Mouse (Mus musculus) adrenal gland, postnatal 14 days (tissue): ENCODE data around the gene Kcnc4. TPM values are rescaled to one million over a fixed set of nuclear protein-coding genes. Genes with fewer than 3 reads are reported as not detected.
A peak's percentile ranks its signal among the peaks of the same experiment; 100 is the strongest.

Experiments used
- DNase-seq: peaks from one replicate; pipeline ENCODE4 v3.0.0; 2021; ENCODE audit warnings: mixed read lengths
- long read RNA-seq, 2 experiments: library from polyadenylated mRNA; stranded (forward); transcript quantifications; one replicate each; pipeline ENCODE4 v2.0.0; 2021
- total RNA-seq: library from RNA; stranded (reverse); gene quantifications from 2 replicates; pipeline ENCODE4 v1.2.3, GENCODE M21; 2021

The Kcnc4 gene
- 7.4 and 8.1 TPM in 2 replicates for total RNA-seq
- long read RNA-seq, experiment 1, partial matches to known transcripts: 1 of 6 reads
- long read RNA-seq, experiment 1, other reads (novel, unspliced or antisense): 5 of 6 reads
- long read RNA-seq, experiment 2, partial matches to known transcripts: 1 of 8 reads
- long read RNA-seq, experiment 2, other reads (novel, unspliced or antisense): 6 of 8 reads

DNA sequence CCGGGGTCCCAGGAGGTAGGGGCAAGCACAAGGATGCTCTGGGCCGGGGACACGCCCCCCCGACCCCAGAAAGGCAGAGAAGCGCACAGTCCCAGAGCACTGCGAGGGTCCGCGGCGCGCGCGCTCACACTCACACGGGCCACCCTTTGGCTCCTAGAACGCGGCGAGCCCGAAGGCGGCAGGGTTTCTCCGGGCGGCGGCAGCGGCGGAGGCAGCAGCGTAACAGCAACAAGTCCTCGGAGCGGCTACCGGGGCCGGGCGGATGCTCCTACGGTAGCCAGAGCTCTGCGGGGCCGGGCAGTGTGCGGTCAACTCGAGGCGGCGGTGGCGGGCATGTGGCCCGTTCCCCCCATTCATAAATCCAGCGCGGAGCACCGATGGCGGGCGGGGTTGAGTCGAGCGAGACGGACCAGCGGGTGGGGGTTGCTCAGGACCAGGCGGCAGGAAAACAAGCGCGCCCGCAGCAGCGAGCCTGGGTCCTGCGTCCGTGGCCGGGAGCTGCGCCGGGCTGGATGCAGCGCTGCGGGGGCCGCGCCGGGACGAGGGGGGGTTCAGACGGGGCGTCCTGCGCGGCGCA, at the start of gene Kcnc4:
TSS of gene Kcnc4 (minus strand) at position 357 of the 577 bp plus-strand sequence.
- DNase-seq: no peak

DNA sequence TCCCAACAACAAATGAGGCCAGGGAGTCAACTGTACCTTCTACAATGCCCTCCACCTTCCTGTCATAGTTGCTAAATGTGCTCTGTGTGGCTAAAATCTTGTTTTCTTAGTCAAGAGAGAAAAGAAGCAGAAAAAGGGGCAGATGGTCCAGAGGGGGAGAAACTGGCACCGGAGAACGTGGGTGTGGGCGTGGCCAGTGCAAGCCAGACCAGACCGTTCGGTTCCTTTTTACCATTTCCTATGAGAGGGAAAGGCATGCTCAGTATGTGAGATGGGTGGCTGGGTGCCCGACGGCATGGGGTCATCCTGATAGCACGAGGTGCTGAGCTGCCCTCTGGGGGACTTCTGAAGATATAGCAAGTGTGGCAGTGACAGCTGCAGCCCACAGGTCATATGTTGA, 49.3 kb upstream of the Kcnc4 start:
- DNase-seq: no peak

- DNase-seq: no peak
Observed at GRCm38 (mm10) chr3:107507966-107508365, 48.6 kb upstream of the Kcnc4 start.

DNA sequence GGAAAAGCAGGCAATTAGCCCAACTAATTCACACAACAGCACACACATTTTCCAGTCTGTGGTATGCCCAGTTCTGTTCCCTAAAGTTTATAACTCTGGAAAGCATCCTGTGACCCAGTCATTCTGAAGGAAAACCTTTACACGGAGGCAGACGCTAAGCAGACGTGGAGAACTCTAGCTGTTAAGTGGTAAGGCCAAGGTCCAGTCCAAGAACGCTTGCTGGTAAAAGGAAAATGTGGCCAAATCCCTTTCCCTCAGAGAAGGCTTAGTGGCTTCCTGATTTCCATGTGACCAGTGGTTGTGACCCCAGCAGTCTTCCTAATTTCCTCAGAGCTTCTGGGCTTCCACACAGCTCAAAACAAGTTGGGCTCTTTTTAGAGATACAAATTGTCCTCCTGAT, 47.2 kb upstream of the Kcnc4 start:
- DNase-seq: no peak

DNA sequence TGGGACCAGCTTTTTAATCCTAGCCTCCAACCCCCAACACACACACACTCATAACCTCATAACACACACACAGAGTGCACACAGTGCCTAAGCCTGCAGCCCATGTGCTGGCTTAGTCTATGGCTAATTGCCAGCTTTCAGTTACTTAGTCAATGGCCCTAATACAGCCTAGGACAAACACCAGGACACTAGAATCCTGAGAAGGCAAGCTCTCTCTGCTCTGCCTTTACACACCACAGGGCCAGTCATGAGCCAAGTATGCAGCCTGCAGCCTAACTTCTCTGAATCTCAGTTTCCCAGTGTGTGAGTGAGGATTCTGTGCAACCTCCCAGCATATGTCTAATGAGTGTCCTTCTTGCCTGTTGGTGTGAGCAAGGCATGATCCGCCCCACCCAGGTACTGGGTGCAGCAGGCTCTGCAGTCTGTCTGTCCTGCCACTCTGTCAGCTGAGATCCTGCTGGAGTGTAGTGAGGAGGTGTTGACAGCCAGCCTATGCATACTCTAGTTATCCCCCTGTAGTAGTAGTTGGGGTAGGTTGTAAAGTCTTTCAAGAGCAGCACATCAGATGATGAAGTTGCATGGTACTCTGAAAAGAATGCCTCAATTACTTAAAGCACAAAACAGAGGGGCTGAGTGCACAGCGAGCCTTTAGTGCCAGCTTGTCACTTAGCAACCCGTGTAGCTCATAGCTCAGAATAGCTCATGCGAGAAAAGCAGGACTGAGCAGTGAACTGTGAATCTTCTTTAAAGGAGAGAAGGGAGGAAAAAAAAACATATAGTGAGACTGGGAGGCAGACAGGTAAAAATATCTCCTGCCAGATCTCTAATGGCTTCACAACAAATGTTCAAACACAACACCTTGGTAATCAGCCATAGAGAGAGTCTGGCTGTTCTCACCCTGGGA, 46.4 kb upstream of the Kcnc4 start:
- DNase-seq: no peak

DNA sequence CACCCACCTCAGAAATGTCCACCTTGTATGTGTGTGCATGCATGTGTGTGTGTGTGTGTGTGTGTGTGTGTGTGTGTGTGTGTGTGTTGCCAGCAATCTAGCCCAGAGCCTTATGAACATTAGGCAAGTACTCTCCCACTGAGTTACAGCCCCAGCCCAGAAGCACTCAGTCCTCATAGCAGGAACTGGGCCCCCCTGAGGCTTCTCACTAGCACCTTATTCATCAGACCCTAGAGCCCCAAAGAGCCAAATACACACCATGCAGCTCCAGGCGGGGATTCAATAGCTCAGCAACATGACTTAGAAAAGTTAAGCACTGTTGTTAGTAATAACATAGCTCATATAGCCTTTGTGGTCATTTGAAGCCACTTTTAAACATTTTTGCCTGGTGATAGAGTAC, 45.2 kb upstream of the Kcnc4 start:
- DNase-seq: no peak

DNA sequence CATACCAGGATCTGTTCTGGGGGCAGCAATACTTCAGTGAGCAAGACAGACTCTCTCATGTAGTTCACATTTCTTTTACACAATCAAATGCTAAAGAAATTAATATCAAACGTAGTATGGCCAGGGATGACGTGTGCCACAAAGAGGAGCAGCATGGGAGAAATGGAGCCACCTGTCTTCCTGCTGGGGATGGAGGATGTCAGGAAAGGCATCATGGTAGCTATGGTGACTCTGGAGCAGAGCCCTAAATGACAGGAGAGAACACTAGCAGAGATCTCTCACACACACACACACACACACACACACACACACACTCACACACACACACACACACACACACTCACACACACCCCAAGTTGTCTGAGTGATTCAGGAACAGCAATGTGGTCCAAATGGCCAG, 44.4 kb upstream of the Kcnc4 start:
- DNase-seq: no peak

DNA sequence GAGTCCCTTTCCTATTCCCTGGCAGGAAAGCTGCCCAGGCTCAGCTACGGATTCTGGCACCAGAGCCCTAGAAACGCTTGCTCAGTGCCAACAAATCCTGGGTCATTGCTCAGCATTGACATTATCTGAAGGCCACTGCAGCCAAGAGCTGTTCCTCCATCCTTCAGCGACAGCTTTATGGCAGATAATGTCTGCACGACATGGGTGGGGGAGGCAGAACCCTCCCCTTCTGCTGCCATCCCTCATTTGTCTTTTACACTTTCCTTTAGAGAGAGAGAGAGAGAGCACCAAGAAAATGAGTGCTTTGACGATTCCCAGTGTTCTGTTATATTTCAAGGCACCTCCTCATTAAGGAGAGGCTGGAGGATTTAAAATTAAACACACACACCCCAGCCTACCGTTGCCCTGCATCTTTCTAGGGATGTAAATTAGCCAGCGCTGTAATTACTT, 42.4 kb upstream of the Kcnc4 start:
- DNase-seq: peak; percentile 52

- no peak for DNase-seq
Observed at GRCm38 (mm10) chr3:107500301-107500700, 40.9 kb upstream of the Kcnc4 start.

- DNase-seq: no peak
Observed at GRCm38 (mm10) chr3:107496086-107496850, 36.9 kb upstream of the Kcnc4 start.

GRCm38 (mm10) chr3:107495524-107495923, 36.2 kb upstream of the Kcnc4 start:
- no peak for DNase-seq

GRCm38 (mm10) chr3:107491459-107491858, 32.1 kb upstream of the Kcnc4 start:
- DNase-seq: no peak

DNA sequence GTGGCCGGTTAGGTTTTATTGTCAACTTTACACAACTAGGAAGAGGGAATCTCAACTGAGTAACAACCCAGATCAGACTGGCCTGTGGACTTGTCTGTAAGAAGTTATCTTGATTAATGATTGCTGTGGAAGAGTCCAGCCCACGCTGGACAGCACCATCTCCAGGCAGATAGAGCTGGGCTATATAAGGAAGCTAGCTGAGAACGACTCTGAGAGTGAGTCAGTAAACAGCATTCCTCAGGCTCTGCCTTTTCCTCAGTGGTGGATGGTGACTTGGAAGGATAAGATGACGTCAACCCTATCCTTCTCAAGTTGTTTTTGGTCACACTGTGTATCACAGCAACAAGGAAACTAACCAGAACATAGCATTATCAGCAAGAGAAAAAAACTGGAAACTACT, 29.3 kb upstream of the Kcnc4 start:
- no peak for DNase-seq

DNA sequence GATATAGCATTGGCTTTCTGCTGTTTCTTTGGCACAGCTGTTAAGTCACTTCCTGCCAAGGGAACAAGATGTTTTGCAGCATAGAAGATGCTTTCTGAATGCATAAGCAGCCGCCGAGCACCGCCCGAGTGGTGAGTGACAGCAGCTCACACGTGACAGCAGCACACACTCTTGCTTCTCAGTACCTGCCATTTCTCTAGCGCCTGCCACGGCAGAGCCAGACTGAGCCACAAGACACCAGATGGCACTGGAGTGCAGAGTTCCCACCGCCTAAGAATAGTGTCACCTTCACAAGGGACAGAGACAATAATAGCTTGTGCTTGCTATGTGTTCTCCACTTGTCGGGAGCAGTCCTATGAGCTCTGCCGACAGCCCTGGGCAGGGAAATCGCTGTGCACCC, 23.9 kb upstream of the Kcnc4 start:
- DNase-seq: no peak

GRCm38 (mm10) chr3:107480660-107481059, 21.3 kb upstream of the Kcnc4 start:
- no peak for DNase-seq

GRCm38 (mm10) chr3:107472198-107472597, 12.8 kb upstream of the Kcnc4 start:
- DNase-seq: peak; percentile 66

- DNase-seq: no peak
Observed at GRCm38 (mm10) chr3:107469059-107469458, 9.7 kb upstream of the Kcnc4 start.

GRCm38 (mm10) chr3:107468106-107468505, 8.8 kb upstream of the Kcnc4 start:
- DNase-seq: no peak

DNA sequence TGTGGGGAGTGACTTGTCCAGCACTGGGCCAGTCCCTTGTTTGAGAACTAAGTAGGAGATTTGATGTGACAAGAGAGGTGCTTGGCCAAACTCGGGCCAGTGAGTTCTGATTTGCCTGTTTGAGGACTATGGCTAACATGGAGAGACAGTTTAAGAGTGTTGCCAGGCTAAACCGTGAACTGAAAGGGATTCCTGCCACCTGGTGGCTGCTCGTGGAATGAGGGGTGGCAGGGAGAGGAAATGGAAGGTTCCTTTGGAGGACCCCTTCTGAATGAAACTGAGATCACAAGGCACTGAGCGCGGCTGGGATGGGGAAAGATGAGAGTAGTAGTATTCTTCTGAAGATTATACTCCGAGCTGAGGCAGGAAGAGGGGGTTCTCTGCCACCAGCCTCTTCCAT, 7.2 kb upstream of the Kcnc4 start:
- peak; percentile 80 for DNase-seq

GRCm38 (mm10) chr3:107462160-107462559, 2.8 kb upstream of the Kcnc4 start:
- DNase-seq: peak; percentile 80

DNA sequence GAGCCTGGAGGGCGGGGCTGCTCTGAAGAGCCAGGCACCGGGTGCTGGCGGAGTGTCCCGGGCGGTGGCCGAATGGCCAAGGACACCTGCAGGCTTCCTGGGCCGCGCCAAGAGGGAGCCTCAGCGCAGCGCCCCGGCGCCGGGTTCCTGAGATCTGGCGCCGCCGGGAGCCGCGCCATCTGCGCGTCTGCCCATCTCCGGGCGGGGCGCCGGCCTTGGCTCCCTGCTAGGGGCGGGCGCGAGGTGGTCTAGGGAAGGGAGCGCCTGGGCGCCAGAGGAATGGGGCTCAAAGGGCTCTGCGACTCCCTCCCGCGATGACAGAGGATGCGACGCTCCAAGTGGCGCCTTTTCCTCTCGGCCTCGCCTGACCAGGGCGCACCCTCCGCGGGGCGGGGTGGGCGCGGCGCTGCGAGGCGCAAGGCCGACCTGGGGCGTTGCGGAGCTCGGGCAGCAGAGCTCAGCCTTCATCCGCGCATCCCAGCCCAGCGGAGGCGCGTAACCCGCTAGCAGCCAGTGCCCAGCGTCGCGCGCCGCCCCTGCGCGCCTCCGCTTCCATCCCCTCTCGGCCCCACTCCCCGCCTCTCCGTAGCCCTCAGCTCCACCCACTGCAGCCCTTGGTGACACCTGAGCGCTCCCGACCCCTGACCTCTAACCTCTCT, 550 bp upstream of the Kcnc4 start:
- DNase-seq: peak; percentile 48
